Mouse (Mus musculus): ENCODE data around the gene Nup88.
A peak's percentile ranks its signal among the peaks of the same experiment; 100 is the strongest.

Gene Nup88

DNA sequence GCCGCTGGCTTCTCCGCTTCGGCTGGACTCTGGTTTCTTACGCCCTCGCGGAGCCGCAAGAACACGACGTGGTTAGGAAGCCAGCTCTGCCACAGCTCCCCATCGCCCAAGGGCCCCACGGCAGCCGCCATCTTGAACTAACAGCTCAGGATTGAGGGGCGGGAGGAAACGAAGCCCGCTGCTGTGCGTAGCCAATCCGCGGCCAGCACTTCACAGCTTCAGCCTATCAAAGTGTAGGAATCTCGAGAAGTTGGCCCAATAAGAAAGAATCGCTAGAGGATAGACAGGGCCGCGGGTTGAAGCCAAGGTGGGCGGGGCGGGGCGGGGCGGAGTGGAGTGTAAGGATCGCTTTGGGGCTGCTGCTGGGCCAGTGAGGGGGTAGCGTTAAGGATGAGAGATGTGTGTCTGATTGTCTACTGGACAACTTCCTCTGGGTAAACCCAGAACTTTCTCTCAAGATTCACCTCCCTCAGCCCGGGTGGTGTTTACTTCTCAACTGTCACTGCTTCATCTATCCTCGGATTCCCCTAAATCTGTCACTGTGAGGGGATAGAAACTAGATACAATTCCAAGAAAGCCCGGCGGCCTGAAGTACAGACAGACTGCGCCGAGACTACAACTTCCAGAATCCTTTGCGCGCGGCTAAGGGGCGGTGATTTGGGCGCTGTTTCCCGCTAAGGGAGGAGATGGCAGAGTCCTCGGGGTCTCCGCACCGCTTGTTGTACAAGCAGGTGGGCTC, at the start of gene Nup88, which contains the start of gene Rpain:
Gene Nup88 (minus strand): TSS at position 153 of the 739 bp plus-strand sequence.
Gene Rpain (plus strand): TSS at position 393 of the 739 bp plus-strand sequence.
- peak; percentile 97 for DNase-seq (ENCODE audit: low read depth)

DNA sequence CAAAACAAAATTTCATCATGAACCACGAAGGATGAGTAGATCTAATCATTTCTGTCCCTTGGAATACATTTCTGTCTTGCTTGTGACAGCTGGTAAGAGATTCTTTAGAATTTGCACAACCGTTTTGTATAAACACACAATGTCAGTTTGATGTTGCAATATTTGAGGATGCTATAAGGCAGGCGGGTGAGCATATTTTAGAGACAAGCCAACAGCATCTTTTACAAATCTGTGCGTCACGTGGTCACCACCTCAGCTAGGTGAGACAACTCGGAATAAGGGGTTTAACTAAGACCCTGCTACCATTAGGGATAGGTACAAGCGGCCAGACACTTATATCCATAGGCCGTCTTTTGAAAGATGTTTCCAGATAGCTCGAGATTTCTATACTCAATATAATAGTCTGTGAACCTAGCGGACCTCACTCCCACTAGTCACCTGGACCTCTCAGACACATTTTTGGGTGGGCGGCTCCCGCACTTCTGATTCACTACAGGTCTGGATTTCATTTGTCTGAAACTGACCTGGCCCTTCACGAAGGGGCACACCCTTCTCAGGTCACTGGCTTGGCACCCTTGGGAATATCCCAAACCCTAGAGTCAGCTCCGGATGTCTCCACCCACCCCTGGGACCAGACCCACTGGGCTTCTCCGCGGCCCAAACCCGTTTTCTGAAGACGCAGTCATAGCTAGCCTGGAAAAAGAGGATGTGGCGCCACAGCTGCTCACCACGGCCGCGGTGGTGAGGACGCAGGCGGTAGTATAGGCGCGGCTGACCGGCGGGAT, 48.8 kb upstream of the Nup88 start:
- no peak for DNase-seq (ENCODE audit: low read depth)

- no peak for DNase-seq (ENCODE audit: low read depth)
Observed at GRCm38 (mm10) chr11:71017051-71017450, 47.3 kb upstream of the Nup88 start.

DNA sequence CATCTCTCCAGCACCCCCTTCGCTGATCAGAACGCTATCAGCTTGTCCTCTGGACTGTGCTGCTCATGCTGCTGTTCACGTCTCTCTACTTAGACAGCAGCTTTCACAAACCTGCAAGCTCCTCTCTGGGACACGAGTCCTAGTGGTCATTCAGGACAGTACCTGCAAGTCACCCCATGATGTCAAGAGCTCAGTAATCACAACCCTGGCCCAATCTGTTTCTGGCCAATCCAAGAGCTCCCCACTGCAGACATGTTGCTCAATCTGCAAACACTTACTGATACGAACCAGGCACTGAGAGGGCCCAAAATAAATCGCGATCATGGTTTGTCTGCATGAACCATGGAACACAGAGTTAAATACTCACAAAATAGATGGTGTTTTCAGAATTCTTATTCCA, 43.0 kb upstream of the Nup88 start:
- no peak for DNase-seq (ENCODE audit: low read depth)

DNA sequence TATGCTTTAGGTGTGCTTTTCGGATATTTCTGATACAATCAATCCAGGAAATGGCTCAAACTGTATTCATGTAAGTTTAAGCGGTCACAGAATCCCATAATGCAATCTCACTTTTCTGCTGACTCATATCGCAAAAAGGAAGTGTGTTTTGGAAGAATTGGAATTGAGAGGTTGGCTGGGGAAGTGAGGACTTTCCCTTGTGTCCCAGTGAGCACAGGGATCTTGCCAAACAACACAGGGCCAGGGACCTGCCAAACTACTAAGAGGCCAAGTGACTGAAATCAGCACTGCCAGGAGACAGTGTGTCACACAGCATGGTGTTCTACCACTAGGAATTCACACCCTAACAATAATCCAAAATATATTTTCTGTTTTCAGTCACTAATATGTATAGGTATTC, 38.5 kb upstream of the Nup88 start:
- no peak for DNase-seq (ENCODE audit: low read depth)

- DNase-seq (ENCODE audit: low read depth): no peak
Observed at GRCm38 (mm10) chr11:71007831-71008230, 38.1 kb upstream of the Nup88 start.

- no peak for DNase-seq (ENCODE audit: low read depth)
Observed at GRCm38 (mm10) chr11:71007026-71007425, 37.3 kb upstream of the Nup88 start.

- DNase-seq (ENCODE audit: low read depth): no peak
Observed at GRCm38 (mm10) chr11:71005046-71005445, 35.3 kb upstream of the Nup88 start.

GRCm38 (mm10) chr11:71004316-71004773, 34.6 kb upstream of the Nup88 start, which contains the start of gene Dhx33:
Dhx33 (minus strand) TSS chr11:71004437.
- DNase-seq (ENCODE audit: low read depth): peak; percentile 99

DNA sequence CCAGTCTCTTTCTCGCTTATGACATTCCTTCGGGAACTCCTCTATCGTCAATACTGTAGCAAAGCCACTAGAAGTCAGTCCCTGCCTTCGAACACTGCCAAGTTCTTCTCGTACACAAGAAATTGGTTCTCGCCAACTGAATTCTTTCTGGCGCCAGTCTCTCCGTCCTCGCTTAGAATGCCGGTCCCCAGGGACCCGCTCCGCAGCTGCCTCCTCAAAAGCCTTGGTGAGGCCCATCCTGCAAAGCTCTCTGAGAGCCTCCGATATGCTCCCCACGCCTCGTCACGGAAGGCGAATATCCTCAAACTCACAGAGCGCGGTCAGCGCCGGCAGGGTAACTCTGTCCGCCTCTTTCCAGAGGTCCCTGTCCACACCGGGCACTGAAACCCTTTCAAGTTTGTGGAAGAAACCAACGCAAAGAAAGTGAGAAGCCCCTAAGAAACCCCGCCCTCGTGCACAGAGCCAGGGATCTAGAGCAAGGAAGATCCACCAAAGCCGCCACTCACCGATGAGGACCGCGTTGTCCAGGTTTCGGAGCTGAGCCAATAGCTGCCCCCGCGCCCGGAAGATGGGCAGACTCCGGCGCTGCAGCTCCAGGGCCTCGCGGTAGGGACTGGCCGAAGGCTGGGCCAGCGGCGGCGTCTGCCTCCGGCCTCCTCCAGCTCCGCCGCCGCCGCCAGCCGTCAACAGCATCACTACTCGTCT, 34.0 kb upstream of the Nup88 start:
- DNase-seq (ENCODE audit: low read depth): no peak

- no peak for DNase-seq (ENCODE audit: low read depth)
Observed at GRCm38 (mm10) chr11:71001167-71001566, 31.4 kb upstream of the Nup88 start.

- DNase-seq (ENCODE audit: low read depth): peak; percentile 63
Observed at GRCm38 (mm10) chr11:70982557-70983228, 12.9 kb upstream of the Nup88 start, which contains the start of gene C1qbp. C1qbp (minus strand) TSS chr11:70983026.

GRCm38 (mm10) chr11:70982030-70982429, 12.3 kb upstream of the Nup88 start:
- no peak for DNase-seq (ENCODE audit: low read depth)

DNA sequence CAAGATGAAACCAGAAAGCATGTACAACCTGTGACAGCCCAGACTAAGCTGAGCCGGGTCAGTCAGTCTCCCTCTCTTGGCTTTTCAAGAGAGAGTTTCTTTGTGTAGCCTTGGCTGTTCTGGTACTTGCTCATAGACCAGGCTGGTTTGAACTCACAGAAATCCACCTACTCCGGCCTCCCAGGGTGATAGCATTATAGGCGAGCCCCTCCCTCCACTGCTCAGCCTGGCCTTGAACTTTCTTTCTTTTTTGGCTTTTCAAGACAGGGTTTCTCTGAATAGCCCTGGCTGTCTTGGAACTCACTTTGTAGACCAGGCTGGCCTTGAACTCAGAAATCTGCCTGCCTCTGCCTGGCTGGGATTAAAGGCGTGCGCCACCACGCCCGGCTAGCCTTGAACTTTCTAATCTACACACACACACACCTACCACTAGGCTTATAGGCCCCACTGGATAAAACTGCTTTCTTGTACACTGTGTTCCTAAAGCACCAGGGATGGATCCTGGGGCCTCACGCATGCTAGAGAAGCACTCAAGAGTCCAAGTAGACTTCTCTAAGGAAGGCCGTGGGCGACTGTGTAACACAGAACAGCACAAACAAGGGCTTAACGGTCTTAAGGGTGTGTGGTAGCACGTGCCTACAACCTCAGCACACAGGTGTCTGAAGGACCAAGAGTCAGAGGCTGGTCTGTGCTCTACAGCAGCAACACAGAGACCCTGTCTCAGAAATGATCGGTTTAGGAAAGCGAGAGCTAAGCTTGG, 11.2 kb upstream of the Nup88 start:
- DNase-seq (ENCODE audit: low read depth): no peak

GRCm38 (mm10) chr11:70980232-70980631, 10.5 kb upstream of the Nup88 start:
- no peak for DNase-seq (ENCODE audit: low read depth)

DNA sequence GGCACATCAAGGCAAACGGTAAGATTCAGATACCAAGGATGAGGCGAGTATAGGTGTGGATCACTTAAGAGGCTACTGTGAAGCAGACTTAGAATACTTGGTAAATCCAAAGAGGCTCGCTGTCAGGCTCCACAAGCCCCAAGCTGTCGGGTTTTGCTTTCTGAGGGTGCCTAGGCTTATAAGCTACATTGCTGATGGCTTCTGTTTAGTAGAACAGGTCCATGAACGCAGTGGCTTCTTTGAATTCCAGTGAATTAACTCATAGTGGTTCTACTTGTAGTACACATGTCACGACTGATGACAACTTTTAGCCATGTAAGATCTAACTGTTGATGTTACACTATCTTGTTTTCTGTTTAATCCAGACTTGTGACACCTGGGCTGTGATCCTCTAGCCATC, 7.5 kb upstream of the Nup88 start:
- DNase-seq (ENCODE audit: low read depth): no peak

- DNase-seq (ENCODE audit: low read depth): no peak
Observed at GRCm38 (mm10) chr11:70975193-70975592, 5.4 kb upstream of the Nup88 start.

DNA sequence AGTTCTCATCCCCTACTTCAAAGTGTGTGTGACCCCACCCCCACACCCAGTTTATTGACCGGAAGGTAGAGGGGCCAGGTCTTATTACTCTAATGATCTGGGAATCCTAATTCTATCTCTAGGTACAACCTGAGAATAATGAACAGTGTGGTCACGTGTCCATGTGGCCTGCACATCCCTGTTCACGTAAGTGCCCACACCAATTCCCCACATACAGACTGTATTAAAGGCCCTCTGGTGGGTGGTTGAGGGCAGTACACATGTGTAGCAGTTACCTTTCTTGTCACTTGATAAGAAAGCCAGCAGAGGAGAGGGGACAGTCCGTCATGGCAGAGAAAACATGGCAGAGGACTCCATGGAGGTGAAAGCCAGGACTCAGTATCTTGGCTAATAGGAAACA, 4.2 kb upstream of the Nup88 start:
- DNase-seq (ENCODE audit: low read depth): no peak

- DNase-seq (ENCODE audit: low read depth): no peak
Observed at GRCm38 (mm10) chr11:70972586-70972985, 2.8 kb upstream of the Nup88 start.

DNA sequence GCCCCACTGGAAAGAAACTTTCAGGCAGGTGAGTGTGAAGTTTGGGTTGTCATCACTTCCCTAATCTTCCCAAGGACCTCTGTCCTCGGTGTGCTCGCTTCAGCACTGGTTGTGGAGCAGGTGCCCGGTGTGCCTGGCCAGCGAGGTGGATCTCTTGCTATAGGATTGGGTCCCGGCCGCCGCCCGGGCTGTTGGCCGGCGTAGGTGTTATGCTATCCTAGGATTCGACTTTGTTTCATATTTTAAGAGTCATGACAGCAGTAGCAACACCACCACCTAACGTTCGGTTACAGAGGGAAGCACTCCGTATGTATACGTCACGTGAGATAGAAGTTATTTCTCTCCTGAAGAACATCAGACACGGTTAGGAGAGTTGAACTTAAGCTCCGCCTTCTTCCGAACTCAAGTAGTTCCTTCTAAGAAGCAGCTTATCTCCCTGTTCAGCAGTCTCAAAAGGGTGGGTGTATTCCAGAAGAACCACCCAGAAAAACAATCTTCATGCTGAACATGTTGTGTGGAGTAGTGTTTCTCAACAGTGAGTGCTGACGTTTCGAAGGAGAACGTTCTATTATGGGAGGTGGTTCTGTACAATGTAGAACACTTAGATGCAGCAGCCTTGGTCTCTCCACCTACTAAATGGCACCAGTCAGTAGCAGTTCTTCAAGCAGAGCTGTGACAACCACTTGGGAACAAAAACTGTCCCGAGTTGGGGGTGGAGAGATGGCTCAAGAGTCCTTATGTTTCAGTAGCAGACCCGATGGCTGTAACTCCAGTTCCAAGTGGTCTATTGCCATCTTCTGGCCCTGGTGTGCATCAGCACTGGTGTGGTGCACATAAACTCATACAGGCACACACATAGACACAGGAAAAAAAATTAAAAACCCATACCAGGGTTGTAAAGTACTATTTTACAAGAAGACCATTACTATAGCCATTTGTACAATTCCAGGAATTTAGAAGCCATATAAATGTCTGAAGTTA, 1.1 kb upstream of the Nup88 start:
- DNase-seq (ENCODE audit: low read depth): no peak
